Mouse (Mus musculus) C2C12 (cell line): ENCODE data around the gene Rorb.

Source experiments
- CEBPB ChIP-seq: IDR thresholded peaks from one replicate; pipeline ENCODE4 v1.6.1; 2011; ENCODE audit warnings: low read depth, mild to moderate bottlenecking, control low read depth, moderate library complexity
- CTCF ChIP-seq: IDR thresholded peaks from one replicate; pipeline ENCODE4 v1.5.1; 2011; ENCODE audit not compliant: control insufficient read depth, insufficient read depth, insufficient read length
- MAX ChIP-seq: IDR thresholded peaks from one replicate; pipeline ENCODE4 v1.6.1; 2011; ENCODE audit warnings: mild to moderate bottlenecking, control low read depth
- MYOD1 ChIP-seq: IDR thresholded peaks from one replicate; pipeline ENCODE4 v1.6.1; 2011; ENCODE audit warnings: low read depth; ENCODE audit not compliant: control insufficient read depth, insufficient read length
- MYOG ChIP-seq: IDR thresholded peaks from one replicate; pipeline ENCODE4 v1.6.1; 2011; ENCODE audit not compliant: control insufficient read depth, insufficient read length; ENCODE audit errors: extremely low read depth
- USF1 ChIP-seq: IDR thresholded peaks from one replicate; pipeline ENCODE4 v1.6.1; 2011; ENCODE audit warnings: low read depth, mild to moderate bottlenecking, control low read depth, moderate library complexity

GRCm38 (mm10) chr19:18902041-18902693 lies 208.8 kb downstream of the Rorb start:
- TF ChIP-seq USF1, result no peak
- no peak for TF ChIP-seq CTCF
- TF ChIP-seq MYOD1, result no peak
- TF ChIP-seq MYOG, result no peak
- no peak for TF ChIP-seq MAX
- no peak for TF ChIP-seq CEBPB
